Mouse (Mus musculus): ENCODE measurements around the gene Lrrc43. TPM values are rescaled to one million over a fixed set of nuclear protein-coding genes. Genes with fewer than 3 reads are reported as not detected.

Gene Lrrc43
- polyA plus RNA-seq, 1 experiment from 2014 or later: 2.5 TPM

- 71% methylated on average over 1 of the region's 1 CpGs for WGBS
- Histone ChIP-seq H3K9me3 (ENCODE audit: low read length) (no peaks in the 10 kb centered on the region), H3K27me3 (replicated peaks; ENCODE audit: insufficient read depth, low read length) (no peaks in the 10 kb centered on the region), H3K9ac (replicated peaks; ENCODE audit: low read depth) (no peak overlapping the region), H3K36me3 (ENCODE audit: insufficient read depth, low read length) (peaks cover 8% of the 10 kb centered on the region; the same call in 1 of the 2 replicates), H3K27ac (ENCODE audit: low read length) (no peak overlapping the region), H3K4me3 (ENCODE audit: low read depth, low read length) (no peak overlapping the region), H3K4me2 (replicated peaks; ENCODE audit: low read depth, low read length) (no peak overlapping the region), H3K4me1 (ENCODE audit: insufficient read depth, low read depth, low read length) (peaks cover 9% of the 10 kb centered on the region; the same call in 1 of the 2 replicates)
- no peak for TF ChIP-seq EP300 (IDR thresholded peaks at IDR 0.05)
- no peak for TF ChIP-seq CTCF (IDR thresholded peaks at IDR 0.05)
- ATAC-seq (no peak), DNase-seq (ENCODE audit: low spot score) (no peak)
These were observed 33.1 kb downstream of the Lrrc43 start for GRCm38 (mm10) chr5:123522166-123522565.

- Histone ChIP-seq H3K9ac (replicated peaks; ENCODE audit: low read depth) (peak within 1 kb of the TSS; percentile 74), H3K27me3 (replicated peaks; ENCODE audit: insufficient read depth, low read length) (no peaks in the 10 kb centered on the region), H3K9me3 (ENCODE audit: low read length) (no peaks in the 10 kb centered on the region), H3K4me1 (ENCODE audit: insufficient read depth, low read depth, low read length) (peaks cover 9% of the 10 kb centered on the region; the same call in 1 of the 2 replicates), H3K36me3 (ENCODE audit: insufficient read depth, low read length) (no peaks in the 10 kb centered on the region), H3K4me3 (ENCODE audit: low read depth, low read length) (peak within 1 kb of the TSS; percentile 85), H3K4me2 (replicated peaks; ENCODE audit: low read depth, low read length) (peak within 1 kb of the TSS; percentile 98), H3K27ac (ENCODE audit: low read length) (no peak within 1 kb of the TSS; the same call in 1 of the 2 replicates)
- 0 out of 2 replicates have a peak, but pooled peaks have one; percentile 7 for TF ChIP-seq CTCF (IDR thresholded peaks at IDR 0.05)
- TF ChIP-seq EP300 (IDR thresholded peaks at IDR 0.05): no peak
- 1% methylated on average over 81 of the region's 82 CpGs for WGBS
- ATAC-seq: peak; percentile 98
- DNase-seq (ENCODE audit: low spot score): peak; percentile 100
These were observed 34.7 kb downstream of the Lrrc43 start, which contains the start of gene Diablo for GRCm38 (mm10) chr5:123523692-123524392. Gene Diablo (minus strand): TSS chr5:123524176.

GRCm38 (mm10) chr5:123524393-123524750, 35.3 kb downstream of the Lrrc43 start:
- TF ChIP-seq EP300 (IDR thresholded peaks at IDR 0.05): no peak
- TF ChIP-seq CTCF (IDR thresholded peaks at IDR 0.05): peak; percentile 44
- Histone ChIP-seq H3K4me2 (replicated peaks; ENCODE audit: low read depth, low read length) (peak overlapping the region; percentile 98), H3K27ac (ENCODE audit: low read length) (no peak overlapping the region), H3K36me3 (ENCODE audit: insufficient read depth, low read length) (no peaks in the 10 kb centered on the region), H3K27me3 (replicated peaks; ENCODE audit: insufficient read depth, low read length) (no peaks in the 10 kb centered on the region), H3K9me3 (ENCODE audit: low read length) (no peaks in the 10 kb centered on the region), H3K4me1 (ENCODE audit: insufficient read depth, low read depth, low read length) (peaks cover 9% of the 10 kb centered on the region; the same call in 1 of the 2 replicates), H3K4me3 (ENCODE audit: low read depth, low read length) (peak overlapping the region; percentile 85), H3K9ac (replicated peaks; ENCODE audit: low read depth) (no peak overlapping the region)
- DNase-seq (ENCODE audit: low spot score) (no peak), ATAC-seq (peak; percentile 95)
- 5% methylated on average over 26 of the region's 27 CpGs for WGBS

GRCm38 (mm10) chr5:123525281-123525680, 36.2 kb downstream of the Lrrc43 start, which contains the start of gene Gm49027:
Gene Gm49027 (minus strand): TSS chr5:123525488.
- no peaks in the 10 kb centered on the region for H3K27me3 ChIP-seq (replicated peaks; ENCODE audit: insufficient read depth, low read length)
- TF ChIP-seq CTCF (IDR thresholded peaks at IDR 0.05) (no peak), EP300 (IDR thresholded peaks at IDR 0.05) (no peak)
- no peak within 1 kb of the TSS for H3K27ac ChIP-seq (ENCODE audit: low read length)
- peak within 1 kb of the TSS; percentile 98 for H3K4me2 ChIP-seq (replicated peaks; ENCODE audit: low read depth, low read length)
- 69% methylated on average over 7 of the region's 7 CpGs for WGBS
- ATAC-seq: peak; percentile 20
- no peaks in the 10 kb centered on the region for H3K9me3 ChIP-seq (ENCODE audit: low read length)
- peaks cover 9% of the 10 kb centered on the region; the same call in 1 of the 2 replicates for H3K4me1 ChIP-seq (ENCODE audit: insufficient read depth, low read depth, low read length)
- DNase-seq (ENCODE audit: low spot score): peak; percentile 37
- peak within 1 kb of the TSS; percentile 85 for H3K4me3 ChIP-seq (ENCODE audit: low read depth, low read length)
- no peaks in the 10 kb centered on the region; the same call in 1 of the 2 replicates for H3K36me3 ChIP-seq (ENCODE audit: insufficient read depth, low read length)
- H3K9ac ChIP-seq (replicated peaks; ENCODE audit: low read depth): no peak within 1 kb of the TSS

GRCm38 (mm10) chr5:123525916-123526495, 36.9 kb downstream of the Lrrc43 start:
- Histone ChIP-seq H3K9me3 (ENCODE audit: low read length) (no peaks in the 10 kb centered on the region), H3K4me2 (replicated peaks; ENCODE audit: low read depth, low read length) (no peak overlapping the region), H3K27me3 (replicated peaks; ENCODE audit: insufficient read depth, low read length) (no peaks in the 10 kb centered on the region), H3K4me3 (ENCODE audit: low read depth, low read length) (no peak overlapping the region), H3K27ac (ENCODE audit: low read length) (no peak overlapping the region), H3K36me3 (ENCODE audit: insufficient read depth, low read length) (peaks cover 3% of the 10 kb centered on the region; the same call in 1 of the 2 replicates), H3K4me1 (ENCODE audit: insufficient read depth, low read depth, low read length) (peaks cover 9% of the 10 kb centered on the region; the same call in 1 of the 2 replicates), H3K9ac (replicated peaks; ENCODE audit: low read depth) (no peak overlapping the region)
- no peak for TF ChIP-seq EP300 (IDR thresholded peaks at IDR 0.05)
- no peak for TF ChIP-seq CTCF (IDR thresholded peaks at IDR 0.05)
- WGBS: 90% methylated on average over 9 of the region's 9 CpGs
- ATAC-seq (no peak), DNase-seq (ENCODE audit: low spot score) (no peak)

GRCm38 (mm10) chr5:123528641-123529040, 39.5 kb downstream of the Lrrc43 start:
- H3K27ac ChIP-seq (ENCODE audit: low read length): no peak overlapping the region
- peaks cover 5% of the 10 kb centered on the region; the same call in 1 of the 2 replicates for H3K4me1 ChIP-seq (ENCODE audit: insufficient read depth, low read depth, low read length)
- H3K4me2 ChIP-seq (replicated peaks; ENCODE audit: low read depth, low read length): no peak overlapping the region
- H3K27me3 ChIP-seq (replicated peaks; ENCODE audit: insufficient read depth, low read length): no peaks in the 10 kb centered on the region
- no peaks in the 10 kb centered on the region for H3K9me3 ChIP-seq (ENCODE audit: low read length)
- ATAC-seq (no peak), DNase-seq (ENCODE audit: low spot score) (no peak)
- H3K4me3 ChIP-seq (ENCODE audit: low read depth, low read length): no peak overlapping the region
- no peak overlapping the region for H3K9ac ChIP-seq (replicated peaks; ENCODE audit: low read depth)
- WGBS: 68% methylated on average over 7 of the region's 7 CpGs
- peaks cover 18% of the 10 kb centered on the region; the same call in 1 of the 2 replicates for H3K36me3 ChIP-seq (ENCODE audit: insufficient read depth, low read length)
- TF ChIP-seq EP300 (IDR thresholded peaks at IDR 0.05): no peak
- no peak for TF ChIP-seq CTCF (IDR thresholded peaks at IDR 0.05)

All from lung, postnatal 0 days (tissue).